Mouse (Mus musculus): ENCODE measurements around the gene Edc3.

The Edc3 gene

GRCm38 (mm10) chr9:57800325-57800975 is 92.1 kb downstream of the Edc3 start:
- peak; percentile 74 for DNase-seq (ENCODE audit: extremely low read depth, low read depth)
